Mouse (Mus musculus) testis, adult 2 months (tissue): ENCODE results near the gene Foxk1.

Source experiments
- CTCF ChIP-seq: fragments of 200-500 bp; IDR thresholded peaks from 2 replicates; pipeline ENCODE4 v1.5.1; 2012; ENCODE audit warnings: low read depth, mild to moderate bottlenecking, inconsistent platforms, low read length, moderate library complexity; ENCODE audit not compliant: control insufficient read depth, insufficient read depth, insufficient replicate concordance
- POLR2A ChIP-seq: fragments of 200-500 bp; IDR thresholded peaks from 2 replicates; pipeline ENCODE4 v1.6.1; 2012; ENCODE audit warnings: low read depth, mild to moderate bottlenecking, inconsistent platforms, low read length, moderate library complexity; ENCODE audit not compliant: control insufficient read depth

DNA sequence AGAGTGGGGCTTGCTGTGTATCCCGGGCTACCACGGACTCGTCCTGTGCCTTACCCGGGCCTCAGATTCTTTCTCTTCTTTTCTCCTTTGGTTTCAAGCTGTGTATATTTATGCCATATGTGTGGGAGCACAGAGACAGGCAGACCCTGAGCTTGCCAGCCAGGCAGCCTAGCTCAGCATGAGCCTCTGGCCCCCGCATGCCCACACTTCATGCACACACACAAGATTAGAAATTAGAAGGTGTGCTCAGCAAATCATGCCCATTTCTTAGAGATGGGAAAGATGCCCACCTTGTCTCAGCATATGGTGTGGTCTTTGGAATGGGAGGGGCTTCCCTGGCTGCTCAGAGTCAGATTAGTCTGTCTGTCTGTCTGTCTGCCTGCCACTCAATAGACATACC is 32.8 kb downstream of the Foxk1 start:
- TF ChIP-seq POLR2A (no peak), CTCF (no peak)
